In the genomic region with DNA sequence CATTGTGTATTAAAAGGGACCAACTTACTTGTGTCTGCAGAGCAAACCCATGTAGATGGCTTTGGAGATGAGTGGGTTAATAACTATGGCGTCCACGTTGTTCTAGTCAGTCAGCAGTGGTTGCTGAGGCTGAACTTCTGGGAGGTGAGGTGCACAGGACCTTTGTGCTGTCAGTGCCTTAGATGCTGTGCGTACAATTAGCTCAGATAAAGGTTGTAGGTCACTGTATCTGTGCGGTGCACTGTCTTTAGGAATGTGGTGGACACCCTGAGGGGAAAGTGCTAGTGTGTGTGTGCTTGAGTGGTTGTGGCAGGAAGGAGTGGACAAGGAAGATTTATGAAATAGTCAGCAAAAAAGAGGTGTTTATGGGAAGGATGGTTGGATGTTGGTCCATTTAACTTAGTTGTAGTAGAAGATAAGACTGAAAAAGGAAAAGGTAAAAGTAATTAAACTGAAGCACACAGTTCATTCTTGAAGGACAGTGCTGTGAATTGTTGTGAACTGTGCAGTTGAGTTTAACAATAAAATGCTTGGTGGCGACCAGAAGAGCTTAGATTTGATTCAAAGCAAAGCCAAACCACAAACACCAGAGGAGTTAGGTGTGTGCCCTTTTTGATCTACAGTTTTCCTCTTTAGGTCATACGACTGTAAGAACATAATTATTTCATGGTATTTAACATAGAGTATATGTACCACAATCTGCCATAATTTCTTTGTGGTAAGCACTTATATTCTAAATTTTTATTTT, we compare ENCODE assay signal across 16 mouse cellular contexts. TPM values are rescaled to one million over a fixed set of nuclear protein-coding genes. Genes with fewer than 3 reads are reported as not detected.
DNase-seq lines count a peak whose midpoint lies in the region; ATAC-seq and TF ChIP-seq lines count a peak whose summit lies in the region.
"Had no signal": no experiment of that assay in that cellular context is flagged by ENCODE, and none has a peak within 500 bp of the region (broad histone marks: within the 10 kb centered on the region; RNA-seq: fewer than 3 reads in every experiment).

No protein-coding gene starts in this region.

- TF ChIP-seq POLR2A in lung, adult 2 months (IDR thresholded peaks at IDR 0.05; ENCODE audit: borderline replicate concordance, extremely low read depth, low read depth, low read length): no peak

- no peaks in the 10 kb centered on the region for H3K36me3 ChIP-seq in heart, embryonic 11.5 days (ENCODE audit: control insufficient read depth, insufficient read depth, low read length)
- H3K36me3 ChIP-seq in kidney, embryonic 14.5 days (ENCODE audit: control insufficient read depth, insufficient read depth, low read length): no peaks in the 10 kb centered on the region
- H3K36me3 ChIP-seq: lung, embryonic 15.5 days had no signal

- TF ChIP-seq CTCF in lung, adult 2 months (IDR thresholded peaks at IDR 0.05; ENCODE audit: insufficient read depth, low read length): no peak

- H3K27me3 ChIP-seq in heart, embryonic 11.5 days (ENCODE audit: control insufficient read depth, insufficient read depth, low read length): no peaks in the 10 kb centered on the region
- H3K27me3 ChIP-seq in kidney, embryonic 14.5 days (ENCODE audit: control insufficient read depth, insufficient read depth, low read length): no peaks in the 10 kb centered on the region
- H3K27me3 ChIP-seq: lung, embryonic 15.5 days had no signal

- H3K9ac ChIP-seq in heart, embryonic 11.5 days (ENCODE audit: low read depth, low read length): no peak overlapping the region
- no peak overlapping the region for H3K9ac ChIP-seq in kidney, embryonic 14.5 days (ENCODE audit: low read depth, low read length)
- H3K9ac ChIP-seq: lung, embryonic 15.5 days had no signal

- no peak overlapping the region for H3K4me3 ChIP-seq in heart, embryonic 11.5 days (ENCODE audit: low read depth, low read length)
- no peak overlapping the region for H3K4me3 ChIP-seq in kidney, embryonic 14.5 days (ENCODE audit: low read length)
- H3K4me3 ChIP-seq in lung, adult 2 months (replicated peaks; ENCODE audit: extremely low read depth, low read depth, low read length): no peak overlapping the region
- H3K4me3 ChIP-seq: lung, embryonic 15.5 days had no signal

- no peaks in the 10 kb centered on the region for H3K9me3 ChIP-seq in heart, embryonic 11.5 days (replicated peaks; ENCODE audit: control insufficient read depth, low read length)
- H3K9me3 ChIP-seq in kidney, embryonic 14.5 days (ENCODE audit: control insufficient read depth, low read length): no peaks in the 10 kb centered on the region
- H3K9me3 ChIP-seq: lung, embryonic 15.5 days had no signal

- H3K27ac ChIP-seq in heart, embryonic 11.5 days (ENCODE audit: low read depth, low read length): peak overlapping the region; percentile 29; the same call in 1 of the 2 replicates
- no peak overlapping the region for H3K27ac ChIP-seq in kidney, embryonic 14.5 days (ENCODE audit: low read depth, low read length)
- H3K27ac ChIP-seq: lung, embryonic 15.5 days had no signal

- DNase-seq in heart, adult 11 months: no peak
- no peak for DNase-seq in kidney, adult 8-10 months
- peak; percentile 51 for DNase-seq in CD4-positive helper T cell, adult 2 months (ENCODE audit: low read depth, low spot score)
- peak; percentile 56 for DNase-seq in induced T-regulatory cell, adult 2 months (ENCODE audit: low read depth)
- no peak for DNase-seq in lung, adult 2 months
- DNase-seq: adrenal gland, postnatal 36 days; cerebellum, adult 9-11 months; kidney, adult 9 months; left cerebral cortex, postnatal 4 days; right cerebral cortex, adult 18-20 months; thymus, postnatal 36 days had no signal

- ATAC-seq in heart, embryonic 11.5 days (replicated peaks; ENCODE audit: insufficient number of reproducible peaks, low FRiP score, low TSS enrichment): no peak
- ATAC-seq in kidney, embryonic 14.5 days (ENCODE audit: low FRiP score, low TSS enrichment): peak; percentile 32; the same call in 1 of the 2 replicates
- ATAC-seq in frontal cortex, adult (ENCODE audit: low TSS enrichment): no peak

- peaks cover 68% of the 10 kb centered on the region for H3K4me1 ChIP-seq in heart, embryonic 11.5 days (ENCODE audit: control insufficient read depth, insufficient read depth, low read length)
- peaks cover 50% of the 10 kb centered on the region for H3K4me1 ChIP-seq in kidney, embryonic 14.5 days (ENCODE audit: control insufficient read depth, insufficient read depth, low read length)
- peaks cover 40% of the 10 kb centered on the region for H3K4me1 ChIP-seq in lung, adult 2 months (ENCODE audit: control insufficient read depth, insufficient read depth, low read length)

- 25% methylated on average over 6 of the region's 6 CpGs for WGBS in heart, embryonic 11.5 days (ENCODE audit: insufficient replicate concordance)
- WGBS in kidney, embryonic 14.5 days: 21% methylated on average over 6 of the region's 6 CpGs
- WGBS in lung, adult 2 months: 30% methylated on average over 6 of the region's 6 CpGs

- peak overlapping the region; percentile 29; the same call in 1 of the 2 replicates for H3K4me2 ChIP-seq in heart, embryonic 11.5 days
- H3K4me2 ChIP-seq in kidney, embryonic 14.5 days (replicated peaks; ENCODE audit: low read depth, low read length): no peak overlapping the region
- H3K4me2 ChIP-seq: lung, embryonic 15.5 days; midbrain, embryonic 11.5 days had no signal

RNA-seq across cellular contexts. Expression of a gene that starts 30.3 kb away (rescaled TPM):
- 9.0 and 11.6 TPM in 2 replicates for polyA plus RNA-seq in heart, embryonic 11.5 days (2014; fragmentation: Nextera tagmentation; extraction: Ambion mirVana)
- 13.3 and 18.2 TPM in 2 replicates for polyA plus RNA-seq in kidney, embryonic 14.5 days (2014; fragmentation: Nextera tagmentation; extraction: Ambion mirVana)
- 26.1 and 32.4 TPM in 2 replicates for polyA plus RNA-seq in lung, adult 2 months (2012; rRNA removed)

Comparison
In these comparisons a context has a peak if more than half of its experiments do, and no peak if none do; other contexts are left out.
1. DNase-seq: peak in CD4-positive helper T cell, adult 2 months (single experiment) and induced T-regulatory cell, adult 2 months (single experiment); none in heart, adult 11 months (single experiment), kidney, adult 8-10 months (0 of 2) and lung, adult 2 months (single experiment).